Mouse (Mus musculus) embryonic facial prominence, embryonic 13.5 days (tissue): ENCODE data around the gene Eapp. TPM values are rescaled to one million over a fixed set of nuclear protein-coding genes. Genes with fewer than 3 reads are reported as not detected.

Source experiments
- microRNA counts: library from miRNA; unstranded; fragments of <30 nt; microRNA quantifications from one replicate; lab custom pipeline; 2016
- microRNA-seq: library from miRNA; unstranded; fragments of <30 nt; microRNA quantifications from one replicate; pipeline ENCODE4, GENCODE M21; 2016
- polyA plus RNA-seq: library from polyadenylated mRNA; unstranded; fragments of >200 nt; fragmentation: Nextera tagmentation; extraction: Ambion mirVana; gene quantifications from 2 replicates; pipeline ENCODE4 v1.2.1, GENCODE M21; 2015

Gene Eapp
- polyA plus RNA-seq, 1 experiment from 2014 or later = 74.5 TPM

MicroRNA genes within 50 kb of the gene (microRNA counts, 519-probe panel; counts per million panel counts)
- 236 counts per million, percentile 44 among the panel's probes with 10 or more counts for microRNA mmu-miR-1892 (lab: Ali Mortazavi, UCI)

Small RNA genes lying within 50 kb of the gene (microRNA-seq; reads per million reads assigned to microRNA genes)
- not detected for gene Mir1892

Other genes starting within 250 kb of the Eapp start
- 207 and 238 TPM in 2 replicates for gene Sptssa, start 39.3 kb downstream of the Eapp start, polyA plus RNA-seq
- 221 and 226 TPM in 2 replicates for gene Snx6, start 99.8 kb upstream of the Eapp start, polyA plus RNA-seq
- 124 and 128 TPM in 2 replicates for gene Cfl2, start 167.0 kb upstream of the Eapp start, polyA plus RNA-seq